Mouse (Mus musculus): Measurements from ENCODE around the gene Nrxn1. TPM values are rescaled to one million over a fixed set of nuclear protein-coding genes. Genes with fewer than 3 reads are reported as not detected.

Gene Nrxn1
- polyA plus RNA-seq, 1 experiment = not detected

DNA sequence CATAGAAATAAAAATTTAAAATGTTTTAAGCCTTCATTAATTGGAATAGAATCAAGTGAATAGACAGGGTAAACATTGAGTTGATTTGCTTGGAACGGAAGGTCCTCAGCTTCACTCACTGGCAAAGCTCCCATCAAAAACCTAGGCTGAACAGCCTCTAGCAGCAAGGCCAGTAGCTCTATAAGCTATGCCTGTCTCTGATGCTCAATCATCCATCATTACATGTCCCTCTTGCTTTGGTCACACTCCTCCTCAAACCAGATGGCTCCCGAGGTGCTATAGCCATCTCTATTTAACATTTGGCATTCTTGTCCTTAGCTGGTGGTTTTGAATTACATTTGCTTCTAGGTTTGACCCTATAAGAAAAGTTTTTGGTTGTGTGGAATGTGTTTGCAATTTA is 657.5 kb downstream of the Nrxn1 start:
- H3K27ac ChIP-seq (ENCODE audit: insufficient read depth, low read depth, low read length) = no peak overlapping the region
- no peaks in the 10 kb centered on the region for H3K4me1 ChIP-seq (ENCODE audit: control insufficient read depth, insufficient read depth, low read length)
- 77% methylated on average over 2 of the region's 2 CpGs for WGBS
- H3K4me3 ChIP-seq (ENCODE audit: insufficient read depth, low read depth, low read length) = no peak overlapping the region
- TF ChIP-seq POLR2A (IDR thresholded peaks at IDR 0.05; ENCODE audit: insufficient read depth, low read depth, low read length) (no peak), CTCF (IDR thresholded peaks at IDR 0.05; ENCODE audit: insufficient read depth, low read depth, low read length) (no peak)

DNA sequence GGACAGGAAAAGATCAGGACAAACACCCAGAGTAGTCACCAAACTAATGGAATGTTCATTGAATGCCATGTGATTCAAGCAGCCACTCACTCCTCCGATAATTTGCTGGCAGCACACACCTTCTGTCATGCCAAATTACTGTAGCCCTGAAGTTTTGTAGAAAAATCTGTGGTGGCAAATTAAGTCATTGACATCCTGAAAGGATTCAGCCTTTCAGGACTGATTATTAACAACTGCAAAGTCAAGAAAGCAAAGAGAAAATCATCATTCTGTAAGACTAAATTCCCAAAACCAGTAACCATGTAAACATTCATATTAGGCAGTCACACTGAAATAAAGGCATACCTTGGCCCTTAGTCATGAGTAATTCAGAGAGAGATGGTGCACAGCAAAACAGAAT is 662.7 kb downstream of the Nrxn1 start:
- Histone ChIP-seq H3K27ac (ENCODE audit: insufficient read depth, low read depth, low read length) (no peak overlapping the region), H3K4me1 (ENCODE audit: control insufficient read depth, insufficient read depth, low read length) (no peaks in the 10 kb centered on the region), H3K4me3 (ENCODE audit: insufficient read depth, low read depth, low read length) (no peak overlapping the region)
- TF ChIP-seq POLR2A (IDR thresholded peaks at IDR 0.05; ENCODE audit: insufficient read depth, low read depth, low read length) (no peak), CTCF (IDR thresholded peaks at IDR 0.05; ENCODE audit: insufficient read depth, low read depth, low read length) (no peak)
- 50% methylated on average over 1 of the region's 1 CpGs for WGBS

DNA sequence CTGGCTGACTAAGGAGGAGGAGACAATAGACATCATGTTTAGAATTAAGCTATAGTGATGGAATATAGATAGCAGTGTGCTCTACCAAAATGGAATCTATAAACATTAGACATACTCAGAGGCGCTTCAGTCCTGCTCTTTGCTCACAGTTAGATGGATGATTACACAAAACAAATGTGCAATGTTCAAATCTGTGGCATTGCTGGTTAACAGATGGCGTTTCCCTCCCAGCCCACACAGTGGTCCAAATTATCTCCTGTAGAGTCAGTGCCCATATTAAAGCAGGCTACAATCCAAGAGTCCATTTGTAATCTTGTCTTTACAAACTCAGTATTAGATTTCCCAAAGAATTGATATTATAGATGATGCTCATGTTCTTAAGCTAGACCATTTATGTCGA is 666.9 kb downstream of the Nrxn1 start:
- WGBS = 83% methylated on average over 3 of the region's 3 CpGs

DNA sequence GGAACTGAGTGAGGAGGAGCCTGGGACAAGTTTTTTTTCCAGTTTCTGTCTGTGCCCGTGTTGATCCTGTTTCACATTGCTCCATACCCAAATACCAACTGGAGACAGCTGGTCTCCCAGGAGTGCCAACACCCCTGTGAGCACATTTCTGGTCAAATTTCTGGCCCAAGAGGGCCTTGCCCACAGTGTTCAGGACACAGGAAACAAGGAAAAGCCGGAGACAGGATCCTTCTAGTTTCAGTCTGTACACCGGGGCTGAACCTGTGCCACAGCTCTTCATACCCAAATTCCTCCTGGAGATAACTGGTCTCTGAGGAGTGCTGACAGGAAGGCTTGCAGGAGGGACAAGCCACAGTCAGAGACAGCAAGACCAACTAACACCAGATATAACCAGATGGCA is 670.3 kb downstream of the Nrxn1 start:
- TF ChIP-seq CTCF (IDR thresholded peaks at IDR 0.05; ENCODE audit: insufficient read depth, low read depth, low read length) = no peak
- no peak for TF ChIP-seq POLR2A (IDR thresholded peaks at IDR 0.05; ENCODE audit: insufficient read depth, low read depth, low read length)
- Histone ChIP-seq H3K27ac (ENCODE audit: insufficient read depth, low read depth, low read length) (no peak overlapping the region), H3K4me1 (ENCODE audit: control insufficient read depth, insufficient read depth, low read length) (no peaks in the 10 kb centered on the region), H3K4me3 (ENCODE audit: insufficient read depth, low read depth, low read length) (no peak overlapping the region)
- 82% methylated on average over 3 of the region's 3 CpGs for WGBS

More for the DNA sequence above, 666.9 kb downstream of the Nrxn1 start:
- no peak for TF ChIP-seq CTCF (IDR thresholded peaks at IDR 0.05; ENCODE audit: insufficient read depth, low read depth, low read length)
- no peak for TF ChIP-seq POLR2A (IDR thresholded peaks at IDR 0.05; ENCODE audit: insufficient read depth, low read depth, low read length)
- H3K27ac ChIP-seq (ENCODE audit: insufficient read depth, low read depth, low read length) = no peak overlapping the region
- H3K4me1 ChIP-seq (ENCODE audit: control insufficient read depth, insufficient read depth, low read length) = no peaks in the 10 kb centered on the region
- H3K4me3 ChIP-seq (ENCODE audit: insufficient read depth, low read depth, low read length) = no peak overlapping the region

DNA sequence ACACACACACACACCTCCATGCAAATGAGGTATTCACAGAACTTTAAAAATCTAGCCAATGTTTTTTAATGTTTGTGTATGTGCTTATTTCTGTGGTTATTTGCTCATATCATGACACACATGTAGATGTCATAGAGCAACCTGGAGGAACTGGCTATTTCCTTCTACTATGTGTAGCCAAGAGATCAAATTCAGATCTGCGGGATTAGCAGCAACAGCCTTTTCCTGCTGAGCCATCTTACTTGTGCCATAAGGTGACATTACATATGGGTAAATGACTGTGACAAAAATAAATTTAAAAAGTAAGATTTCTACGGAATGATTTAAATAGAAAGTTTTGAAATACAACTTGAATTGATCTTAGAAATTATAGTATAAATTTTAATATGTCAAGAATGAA is 672.1 kb downstream of the Nrxn1 start:
- Histone ChIP-seq H3K4me1 (ENCODE audit: control insufficient read depth, insufficient read depth, low read length) (no peaks in the 10 kb centered on the region), H3K27ac (ENCODE audit: insufficient read depth, low read depth, low read length) (no peak overlapping the region), H3K4me3 (ENCODE audit: insufficient read depth, low read depth, low read length) (no peak overlapping the region)
- 92% methylated on average over 2 of the region's 2 CpGs for WGBS
- TF ChIP-seq CTCF (IDR thresholded peaks at IDR 0.05; ENCODE audit: insufficient read depth, low read depth, low read length) (no peak), POLR2A (IDR thresholded peaks at IDR 0.05; ENCODE audit: insufficient read depth, low read depth, low read length) (no peak)

DNA sequence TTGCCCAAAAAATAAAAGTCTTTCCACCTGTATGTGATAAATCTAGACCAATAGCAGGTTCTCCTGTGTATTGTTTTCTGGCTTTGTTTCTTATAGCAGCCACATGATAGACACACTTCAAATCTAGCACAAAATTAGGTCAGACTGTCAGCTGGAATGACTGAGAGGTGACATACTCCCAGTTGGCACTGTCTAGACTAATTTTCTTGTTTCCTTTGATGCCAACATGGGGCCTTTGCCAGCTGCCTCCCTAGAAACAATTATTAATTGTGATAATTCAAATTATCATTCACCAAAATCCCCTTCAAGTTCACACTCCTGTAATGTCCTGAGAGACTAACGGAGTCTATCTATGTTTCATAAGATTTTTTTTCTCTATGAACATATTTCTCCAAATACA is 673.3 kb downstream of the Nrxn1 start:
- Histone ChIP-seq H3K27ac (ENCODE audit: insufficient read depth, low read depth, low read length) (no peak overlapping the region), H3K4me1 (ENCODE audit: control insufficient read depth, insufficient read depth, low read length) (no peaks in the 10 kb centered on the region), H3K4me3 (ENCODE audit: insufficient read depth, low read depth, low read length) (no peak overlapping the region)
- no peak for TF ChIP-seq POLR2A (IDR thresholded peaks at IDR 0.05; ENCODE audit: insufficient read depth, low read depth, low read length)
- no peak for TF ChIP-seq CTCF (IDR thresholded peaks at IDR 0.05; ENCODE audit: insufficient read depth, low read depth, low read length)
- WGBS = 88% methylated on average over 1 of the region's 1 CpGs

DNA sequence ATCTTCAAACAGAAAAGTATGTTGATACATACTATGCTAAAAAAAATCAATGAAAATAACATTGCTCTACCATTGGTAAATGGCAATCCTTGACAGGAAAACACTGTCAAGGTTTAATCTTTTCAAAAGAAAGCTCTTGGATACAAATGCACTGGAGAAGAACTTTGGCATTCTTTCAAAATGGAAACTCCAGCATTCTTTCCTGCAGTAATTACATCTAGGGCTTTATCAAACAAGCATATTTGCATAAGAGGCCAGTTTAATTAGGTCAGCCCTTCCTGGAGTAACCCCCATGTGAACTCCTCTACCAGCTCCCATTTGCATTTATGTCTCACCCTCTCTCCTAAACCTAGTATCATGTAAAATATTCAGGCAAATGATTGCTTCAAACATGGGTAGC is 696.5 kb downstream of the Nrxn1 start:
- 0 out of 2 replicates have a peak, but pooled peaks cover 5% of the 10 kb centered on the region for H3K4me1 ChIP-seq (ENCODE audit: control insufficient read depth, insufficient read depth, low read length)
- TF ChIP-seq CTCF (IDR thresholded peaks at IDR 0.05; ENCODE audit: insufficient read depth, low read depth, low read length) (no peak), POLR2A (IDR thresholded peaks at IDR 0.05; ENCODE audit: insufficient read depth, low read depth, low read length) (no peak)
- no peak overlapping the region for H3K27ac ChIP-seq (ENCODE audit: insufficient read depth, low read depth, low read length)
- no peak overlapping the region for H3K4me3 ChIP-seq (ENCODE audit: insufficient read depth, low read depth, low read length)

DNA sequence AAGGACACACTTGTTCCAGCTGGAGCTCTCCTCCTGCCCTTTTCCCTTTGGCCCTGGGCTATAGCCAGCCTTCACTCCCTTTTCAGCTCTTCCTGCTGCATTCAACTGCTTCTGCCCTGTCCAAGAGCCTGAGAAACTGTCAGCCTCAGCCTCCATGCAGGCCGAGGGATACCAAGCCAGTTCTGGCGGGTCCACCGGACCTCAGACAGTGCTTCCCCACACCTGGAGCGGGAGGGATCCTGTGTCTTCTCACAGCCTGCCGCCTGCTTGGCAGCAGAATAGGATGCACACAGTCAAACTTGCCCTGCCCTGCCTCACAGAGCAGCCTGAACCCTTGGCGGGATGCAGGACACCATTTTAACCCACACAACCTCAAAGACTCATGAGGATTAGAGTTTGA is 698.3 kb downstream of the Nrxn1 start:
- TF ChIP-seq CTCF (IDR thresholded peaks at IDR 0.05; ENCODE audit: insufficient read depth, low read depth, low read length) = no peak
- TF ChIP-seq POLR2A (IDR thresholded peaks at IDR 0.05; ENCODE audit: insufficient read depth, low read depth, low read length) = no peak
- Histone ChIP-seq H3K4me3 (ENCODE audit: insufficient read depth, low read depth, low read length) (no peak overlapping the region), H3K27ac (ENCODE audit: insufficient read depth, low read depth, low read length) (no peak overlapping the region), H3K4me1 (ENCODE audit: control insufficient read depth, insufficient read depth, low read length) (0 out of 2 replicates have a peak, but pooled peaks cover 5% of the 10 kb centered on the region)
- 93% methylated on average over 6 of the region's 6 CpGs for WGBS

DNA sequence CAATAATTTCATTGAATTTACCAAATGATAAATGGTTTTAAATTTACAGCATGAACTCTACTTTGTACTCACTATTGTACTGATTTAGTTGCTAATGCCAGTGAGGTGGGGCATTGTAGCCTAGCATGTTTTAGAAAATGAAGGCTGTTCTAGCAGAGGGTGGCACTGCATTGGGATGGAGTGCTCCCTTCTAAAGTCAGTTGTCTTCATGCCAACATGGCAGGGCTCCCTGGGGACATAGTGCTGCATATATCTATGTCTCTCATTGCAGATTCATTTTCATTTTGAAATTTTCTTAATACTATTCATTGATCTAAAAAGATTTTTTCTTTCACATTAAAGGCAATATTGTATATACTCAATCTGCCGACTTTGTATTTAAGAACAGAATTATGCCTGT is 700.1 kb downstream of the Nrxn1 start:
- Histone ChIP-seq H3K4me3 (ENCODE audit: insufficient read depth, low read depth, low read length) (no peak overlapping the region), H3K27ac (ENCODE audit: insufficient read depth, low read depth, low read length) (no peak overlapping the region), H3K4me1 (ENCODE audit: control insufficient read depth, insufficient read depth, low read length) (0 out of 2 replicates have a peak, but pooled peaks cover 5% of the 10 kb centered on the region)
- 89% methylated on average over 1 of the region's 1 CpGs for WGBS
- TF ChIP-seq POLR2A (IDR thresholded peaks at IDR 0.05; ENCODE audit: insufficient read depth, low read depth, low read length) (no peak), CTCF (IDR thresholded peaks at IDR 0.05; ENCODE audit: insufficient read depth, low read depth, low read length) (no peak)
